Mouse (Mus musculus) skeletal muscle tissue, adult 2 months (tissue): ENCODE measurements around the gene Prim2.

Source experiments
- DNase-seq: peaks from one replicate; pipeline ENCODE4 v3.0.0-alpha.2; 2012; ENCODE audit warnings: low read depth, low spot score

The Prim2 gene

GRCm38 (mm10) chr1:33610026-33610721 is 59.4 kb downstream of the Prim2 start:
- no peak for DNase-seq

GRCm38 (mm10) chr1:33608133-33608532 is 61.5 kb downstream of the Prim2 start:
- DNase-seq = no peak

GRCm38 (mm10) chr1:33604087-33604699 is 65.4 kb downstream of the Prim2 start:
- DNase-seq = no peak

GRCm38 (mm10) chr1:33599698-33600097 is 69.9 kb downstream of the Prim2 start:
- no peak for DNase-seq

- DNase-seq = no peak
These were observed 70.5 kb downstream of the Prim2 start for GRCm38 (mm10) chr1:33599019-33599667.

- no peak for DNase-seq
These were observed 72.6 kb downstream of the Prim2 start for GRCm38 (mm10) chr1:33597043-33597442.

- no peak for DNase-seq
These were observed 73.7 kb downstream of the Prim2 start for GRCm38 (mm10) chr1:33595936-33596335.

GRCm38 (mm10) chr1:33594966-33595365 is 74.6 kb downstream of the Prim2 start:
- DNase-seq = no peak

GRCm38 (mm10) chr1:33593718-33594388 is 75.7 kb downstream of the Prim2 start:
- no peak for DNase-seq

- no peak for DNase-seq
These were observed 77.5 kb downstream of the Prim2 start for GRCm38 (mm10) chr1:33591997-33592608.

GRCm38 (mm10) chr1:33590556-33591411 is 78.8 kb downstream of the Prim2 start:
- no peak for DNase-seq

GRCm38 (mm10) chr1:33589531-33589930 is 80.1 kb downstream of the Prim2 start:
- no peak for DNase-seq

- no peak for DNase-seq
These were observed 81.0 kb downstream of the Prim2 start for GRCm38 (mm10) chr1:33588557-33588956.

- no peak for DNase-seq
These were observed 85.0 kb downstream of the Prim2 start for GRCm38 (mm10) chr1:33584590-33584978.

- DNase-seq = no peak
These were observed 85.6 kb downstream of the Prim2 start for GRCm38 (mm10) chr1:33583817-33584589.

- peak; percentile 11 for DNase-seq
These were observed 91.0 kb downstream of the Prim2 start for GRCm38 (mm10) chr1:33578593-33578992.

GRCm38 (mm10) chr1:33574459-33574858 is 95.1 kb downstream of the Prim2 start:
- no peak for DNase-seq

GRCm38 (mm10) chr1:33565764-33566401 is 103.7 kb downstream of the Prim2 start:
- no peak for DNase-seq

- no peak for DNase-seq
These were observed 105.6 kb downstream of the Prim2 start for GRCm38 (mm10) chr1:33564032-33564431.

GRCm38 (mm10) chr1:33563611-33564010 is 106.0 kb downstream of the Prim2 start:
- DNase-seq = no peak
